Mouse (Mus musculus) embryo, embryonic 11 days (tissue): Measurements from ENCODE around the gene Kansl1.

Experiments
- DNase-seq: peaks from one replicate; pipeline ENCODE4 v3.0.0-alpha.2; 2015

Gene Kansl1

GRCm38 (mm10) chr11:104438450-104438849 lies 30.2 kb downstream of the Kansl1 start:
- DNase-seq = no peak

GRCm38 (mm10) chr11:104436394-104436954 lies 32.2 kb downstream of the Kansl1 start:
- DNase-seq = no peak

DNA sequence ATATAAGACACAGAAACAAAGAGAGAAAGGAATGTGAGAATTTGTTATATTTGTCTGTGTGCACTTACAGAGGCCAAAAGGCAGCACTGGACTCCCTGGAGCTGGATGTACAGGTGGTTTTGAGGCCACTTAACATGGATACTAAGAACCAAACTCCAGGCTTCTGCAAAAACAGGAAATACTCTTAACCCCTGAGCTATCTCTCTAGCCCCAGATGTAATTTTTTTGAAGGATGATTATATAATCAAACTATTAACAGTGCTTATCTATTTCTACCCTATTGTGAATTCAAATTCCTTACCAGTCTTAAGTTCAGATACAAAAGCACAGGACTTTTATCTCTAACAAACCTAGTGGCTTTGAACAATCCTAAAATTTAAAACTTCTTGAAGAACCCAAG lies 32.9 kb downstream of the Kansl1 start:
- DNase-seq = no peak

GRCm38 (mm10) chr11:104435141-104435540 lies 33.5 kb downstream of the Kansl1 start:
- no peak for DNase-seq

- DNase-seq = no peak
Measured at GRCm38 (mm10) chr11:104432251-104432650, 36.4 kb downstream of the Kansl1 start.

DNA sequence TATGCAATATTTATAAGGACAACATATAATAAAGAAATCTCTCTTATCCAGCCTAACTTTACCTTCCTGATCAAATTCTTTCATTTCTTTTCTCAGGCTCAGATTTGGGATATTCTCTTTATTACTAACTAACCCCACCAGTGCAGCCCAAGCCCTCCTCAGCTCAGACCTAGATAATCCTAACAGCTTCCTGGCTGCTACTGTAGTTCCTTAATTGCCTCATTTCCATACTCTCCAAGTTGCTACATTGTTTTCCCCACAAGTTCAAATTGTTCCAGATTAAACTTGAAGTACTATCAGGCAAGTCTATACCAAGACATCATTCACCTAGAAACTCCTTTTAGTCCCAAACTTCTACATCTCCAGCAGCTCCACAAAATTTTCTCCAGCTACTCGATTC lies 36.9 kb downstream of the Kansl1 start:
- no peak for DNase-seq

DNA sequence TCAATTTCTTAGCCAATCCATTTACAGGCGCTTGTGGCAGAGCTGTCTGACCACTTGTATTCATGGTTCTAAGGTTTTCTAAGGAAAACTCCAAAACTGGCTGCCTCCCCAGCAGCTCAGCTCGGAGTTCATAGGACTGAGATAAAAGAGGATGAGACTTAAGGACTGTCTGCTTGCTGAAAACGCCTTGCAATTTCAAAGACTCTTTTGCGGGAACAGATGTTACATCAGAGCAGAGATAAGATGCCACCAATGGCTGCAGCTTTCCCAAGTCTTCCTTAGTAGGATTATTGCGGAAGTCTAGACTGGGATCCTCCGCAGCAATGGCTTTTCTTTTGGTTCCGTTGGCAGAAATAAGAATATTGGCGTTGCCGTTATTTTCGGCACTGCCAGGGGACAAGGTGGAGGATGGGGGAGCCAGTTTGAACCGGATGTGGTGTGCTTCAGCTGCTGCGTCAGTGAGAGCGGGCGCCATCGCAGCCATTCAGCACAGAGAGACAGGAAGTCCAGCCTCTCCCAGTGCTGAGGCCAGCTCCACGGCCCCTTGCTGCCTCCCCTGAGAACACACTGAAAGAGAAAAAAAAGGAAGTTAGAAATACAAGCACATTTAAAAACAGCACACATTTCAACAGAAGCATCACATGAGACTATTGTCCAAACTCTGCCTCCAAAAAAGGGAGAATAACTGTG lies 43.8 kb downstream of the Kansl1 start:
- no peak for DNase-seq

DNA sequence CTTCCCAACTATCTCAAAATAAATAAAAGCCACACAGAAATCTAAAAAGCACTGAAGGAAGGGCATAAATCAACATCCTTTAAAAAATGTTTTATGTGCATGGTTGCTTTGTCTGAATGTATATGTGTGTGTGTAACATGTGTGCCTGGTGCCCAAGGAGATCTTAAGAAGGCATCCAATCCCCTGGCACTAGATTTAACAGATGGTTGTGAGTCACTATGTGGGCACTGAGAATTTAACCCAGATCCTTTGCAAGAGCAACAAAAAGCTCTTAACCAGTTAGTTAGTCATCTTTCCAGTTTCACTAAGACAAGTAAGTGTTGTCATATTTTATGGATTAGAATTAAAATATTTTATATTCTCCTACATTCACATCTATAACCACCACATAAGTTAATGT lies 56.4 kb downstream of the Kansl1 start:
- no peak for DNase-seq

DNA sequence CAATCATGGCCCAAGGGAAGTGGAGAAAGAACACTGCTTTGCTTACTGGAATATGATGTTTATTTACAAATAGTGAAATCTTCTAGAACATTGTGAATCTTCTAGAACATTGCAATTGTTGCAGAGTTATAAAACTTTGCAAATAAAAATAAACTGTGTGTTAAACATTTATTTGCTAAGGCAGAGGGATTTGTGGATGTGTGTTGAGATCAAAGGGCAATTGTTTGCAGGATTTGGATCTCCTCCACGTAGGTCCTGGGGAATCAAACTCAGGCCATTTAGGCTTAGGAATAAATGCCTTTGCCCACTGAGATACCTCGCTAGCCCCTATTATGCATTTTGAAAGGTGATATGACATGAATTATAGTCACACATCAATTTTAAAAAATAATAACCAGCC lies 61.3 kb downstream of the Kansl1 start:
- DNase-seq = no peak

GRCm38 (mm10) chr11:104400961-104401360 lies 67.7 kb downstream of the Kansl1 start:
- DNase-seq = no peak

- no peak for DNase-seq
Measured at GRCm38 (mm10) chr11:104399459-104400216, 69.0 kb downstream of the Kansl1 start.

GRCm38 (mm10) chr11:104395648-104396047 lies 73.0 kb downstream of the Kansl1 start:
- DNase-seq = no peak

- DNase-seq = no peak
Measured at GRCm38 (mm10) chr11:104393196-104393595, 75.5 kb downstream of the Kansl1 start.

- DNase-seq = no peak
Measured at GRCm38 (mm10) chr11:104392153-104392552, 76.5 kb downstream of the Kansl1 start.

DNA sequence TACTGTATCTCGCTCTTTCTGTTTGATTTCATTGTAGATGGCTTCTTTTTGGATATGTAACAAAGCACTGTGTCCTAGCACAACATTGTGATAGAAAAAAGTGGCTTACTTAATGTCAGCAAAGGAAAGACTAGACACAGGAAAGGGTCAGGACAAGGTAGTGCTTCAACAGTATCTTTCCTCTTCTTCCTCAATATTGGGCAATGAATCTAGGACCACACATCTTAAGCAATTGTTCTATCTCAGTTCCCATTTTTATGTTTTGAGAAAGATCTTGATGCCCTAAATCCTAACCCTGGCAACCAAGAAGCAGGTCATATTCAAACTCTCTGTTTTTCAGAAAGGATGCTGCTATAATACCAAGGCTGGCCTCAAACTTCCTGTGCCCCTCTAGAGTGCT lies 81.4 kb downstream of the Kansl1 start:
- no peak for DNase-seq

GRCm38 (mm10) chr11:104386595-104386994 lies 82.1 kb downstream of the Kansl1 start:
- DNase-seq = no peak

DNA sequence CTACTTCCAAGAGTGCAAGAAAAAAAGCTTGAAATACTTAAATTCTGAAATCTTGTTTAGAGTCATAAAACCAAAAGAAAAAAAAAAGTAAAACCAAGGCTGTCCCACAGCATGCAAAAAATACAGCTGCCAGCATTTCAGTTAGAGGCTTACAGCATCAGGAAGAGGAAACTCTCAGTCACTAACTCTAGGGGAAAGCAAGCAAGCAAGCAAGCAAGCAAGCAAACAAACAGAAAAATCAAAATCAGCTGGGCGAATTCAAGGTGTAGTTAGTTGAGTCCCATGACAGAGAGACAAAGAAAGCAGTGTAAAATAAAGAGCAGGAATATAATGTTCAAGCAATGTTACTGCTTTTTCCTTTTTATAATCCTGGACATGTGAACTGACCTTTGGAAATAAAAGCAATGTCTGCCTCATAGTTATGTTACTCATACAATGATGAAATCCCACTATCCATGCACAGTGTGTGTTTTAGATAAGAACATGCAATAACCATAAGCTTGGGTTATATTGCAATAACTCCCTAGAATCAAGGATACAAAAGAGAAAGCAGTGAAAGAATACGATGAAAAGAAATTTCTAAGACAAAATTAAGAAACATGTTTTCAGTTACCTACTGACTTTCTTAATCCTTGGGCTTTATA lies 85.4 kb downstream of the Kansl1 start:
- no peak for DNase-seq

GRCm38 (mm10) chr11:104381887-104382286 lies 86.8 kb downstream of the Kansl1 start:
- DNase-seq = no peak

DNA sequence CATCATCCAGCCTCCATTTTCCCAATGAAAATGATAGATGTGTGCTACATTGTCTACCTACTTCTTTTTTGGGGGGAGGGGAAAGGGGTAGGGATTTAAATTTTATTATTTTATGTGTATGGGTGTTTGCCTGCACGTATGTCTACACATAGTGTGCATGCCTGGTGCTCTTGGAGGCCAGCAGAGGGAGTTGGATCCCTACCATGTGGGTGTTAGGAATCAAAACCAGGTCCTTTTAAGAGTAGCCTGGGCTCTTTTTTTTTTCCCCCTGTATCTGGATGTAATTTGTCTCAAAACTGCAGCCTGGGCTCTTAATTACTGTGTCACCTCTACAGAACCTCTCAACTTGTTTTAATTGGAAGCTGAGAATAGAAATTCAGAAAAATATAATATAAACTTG lies 89.0 kb downstream of the Kansl1 start:
- DNase-seq = peak; percentile 13

DNA sequence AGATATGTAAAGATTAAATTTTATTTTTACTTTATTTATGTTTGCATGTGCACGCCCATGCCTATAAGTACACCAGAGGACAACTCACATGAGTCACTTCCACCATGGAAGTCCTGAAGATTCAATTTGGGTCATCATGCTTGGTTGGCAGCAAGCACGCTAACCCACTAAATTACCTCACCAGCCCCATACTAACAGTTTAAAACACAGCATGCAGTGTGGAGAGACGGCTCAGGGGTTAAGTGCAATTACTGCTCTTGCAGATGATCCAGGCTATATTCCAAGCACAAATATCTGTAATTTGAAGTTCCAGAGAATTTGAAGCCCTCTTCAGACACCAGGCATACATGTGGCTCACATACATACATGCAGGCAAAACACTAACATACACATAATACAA lies 92.4 kb downstream of the Kansl1 start:
- DNase-seq = no peak

GRCm38 (mm10) chr11:104367486-104368190 lies 101.0 kb downstream of the Kansl1 start:
- no peak for DNase-seq

DNA sequence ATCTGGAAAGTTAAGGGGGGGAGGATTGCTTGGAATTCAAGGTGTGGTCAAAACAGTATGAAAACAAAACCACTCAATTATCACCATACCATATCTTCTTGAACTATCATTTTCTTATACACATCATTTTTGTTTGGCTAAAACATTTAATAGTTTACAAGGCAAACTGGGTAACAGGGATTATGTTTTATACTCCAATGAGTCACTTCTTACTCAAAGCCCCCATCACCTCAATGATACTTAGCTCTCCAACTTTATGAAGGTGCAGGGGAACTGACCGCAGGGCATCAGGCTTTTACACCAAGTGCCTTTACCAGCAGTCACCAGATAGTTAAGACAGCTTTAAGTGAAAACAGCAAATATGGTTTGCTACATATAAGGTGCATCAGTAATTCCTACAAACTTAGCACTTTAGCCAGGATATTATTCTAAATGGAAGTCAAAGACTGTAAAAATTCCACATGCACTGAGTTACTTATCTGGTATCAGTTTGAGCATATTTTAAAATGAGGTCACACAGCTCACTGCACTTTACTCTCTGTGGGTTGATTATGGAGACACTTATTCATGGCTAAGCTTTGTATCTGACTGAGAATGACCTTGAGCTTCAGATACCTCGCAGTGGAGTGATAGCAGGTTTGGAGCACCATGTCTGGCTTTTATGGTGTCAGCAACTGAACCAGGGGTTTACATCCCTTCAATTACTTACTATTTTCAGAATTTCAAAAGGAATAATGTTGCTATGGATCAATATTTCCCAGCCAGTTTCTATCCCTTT lies 104.6 kb downstream of the Kansl1 start:
- DNase-seq = no peak
